In the genomic region with DNA sequence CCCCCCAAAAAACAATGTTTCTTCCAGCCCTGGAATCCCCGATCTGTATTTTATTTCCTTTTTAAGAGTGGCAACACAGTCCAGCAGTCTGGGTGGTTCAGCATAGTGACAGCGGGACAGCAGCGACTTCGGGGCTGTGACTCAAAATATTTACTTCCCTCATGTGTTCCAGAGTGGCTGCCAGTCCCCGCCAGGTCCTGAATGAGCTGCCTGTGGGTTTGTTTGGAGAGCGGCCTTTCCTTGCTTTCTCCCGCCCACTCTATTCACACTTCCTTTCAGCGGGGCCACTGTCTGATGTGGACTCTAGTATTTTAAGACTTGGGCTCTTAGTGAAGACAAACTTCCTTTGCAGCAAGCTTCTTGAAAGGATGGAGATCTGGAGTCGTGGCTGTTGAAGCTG, we compare ENCODE assay signal across 8 mouse cellular contexts. TPM values are rescaled to one million over a fixed set of nuclear protein-coding genes. Genes with fewer than 3 reads are reported as not detected.
DNase-seq lines count a peak whose midpoint lies in the region; ATAC-seq and TF ChIP-seq lines count a peak whose summit lies in the region.

No protein-coding gene starts in this region.

- H3K79me2 ChIP-seq in MEL (ENCODE audit: control insufficient read depth, insufficient read depth, low read length, poor library complexity) = no peaks in the 10 kb centered on the region

- no peak for TF ChIP-seq RAD21 in MEL (IDR thresholded peaks at IDR 0.05; ENCODE audit: low read depth, low read length)

- TF ChIP-seq EP300 in MEL (IDR thresholded peaks at IDR 0.05; ENCODE audit: low read depth in 1 of 2, low read length in 2 of 2) = no peak
- TF ChIP-seq EP300 in lung, postnatal 0 days (IDR thresholded peaks at IDR 0.05) = no peak

- no peak for ATAC-seq in hindbrain, embryonic 12.5 days (ENCODE audit: low FRiP score)
- ATAC-seq in granulocyte monocyte progenitor cell, adult 5-6 weeks (replicated peaks; ENCODE audit: poor library complexity, severe bottlenecking) = peak; percentile 64
- ATAC-seq in lung, postnatal 0 days = peak; percentile 79
- ATAC-seq in erythroid progenitor cell, adult 5-6 weeks (replicated peaks; ENCODE audit: low FRiP score, poor library complexity, severe bottlenecking) = no peak

- H3K9me3 ChIP-seq in hindbrain, embryonic 10.5 days = no peaks in the 10 kb centered on the region
- H3K9me3 ChIP-seq in hindbrain, embryonic 12.5 days (replicated peaks) = no peaks in the 10 kb centered on the region
- no peaks in the 10 kb centered on the region for H3K9me3 ChIP-seq in MEL (replicated peaks; ENCODE audit: insufficient read depth, low read length)
- no peaks in the 10 kb centered on the region for H3K9me3 ChIP-seq in lung, postnatal 0 days (ENCODE audit: low read length)

- TF ChIP-seq POLR2A in MEL (IDR thresholded peaks at IDR 0.05; ENCODE audit: control insufficient read depth in 1 of 2, insufficient read depth in 1 of 2, low read depth in 1 of 2, low read length in 2 of 2, poor library complexity in 1 of 2) = no peak

- H3K4me1 ChIP-seq in hindbrain, embryonic 10.5 days (replicated peaks) = peaks cover 20% of the 10 kb centered on the region
- no peaks in the 10 kb centered on the region; the same call in none of the 2 replicates for H3K4me1 ChIP-seq in hindbrain, embryonic 12.5 days
- peaks cover 4 to 6% of the 10 kb centered on the region in 2 experiments for H3K4me1 ChIP-seq in MEL (ENCODE audit: control insufficient read depth in 1 of 2, insufficient read depth in 2 of 2, low read length in 2 of 2)
- H3K4me1 ChIP-seq in lung, postnatal 0 days (ENCODE audit: insufficient read depth, low read depth, low read length) = peaks cover 12% of the 10 kb centered on the region

- no peak for TF ChIP-seq CTCF in MEL (IDR thresholded peaks at IDR 0.05 in 2 of 3, conservative IDR thresholded peaks at IDR 0.05 in 1 of 3; ENCODE audit: control insufficient read depth in 1 of 3, insufficient read depth in 1 of 3, low read depth in 2 of 3, low read length in 3 of 3, poor library complexity in 1 of 3, severe bottlenecking in 1 of 3)
- TF ChIP-seq CTCF in lung, postnatal 0 days (IDR thresholded peaks at IDR 0.05) = no peak

- H3K27ac ChIP-seq in hindbrain, embryonic 10.5 days = no peak overlapping the region
- H3K27ac ChIP-seq in hindbrain, embryonic 12.5 days = no peak overlapping the region
- no peak overlapping the region for H3K27ac ChIP-seq in MEL (ENCODE audit: control insufficient read depth, low read depth, low read length)
- peak overlapping the region; percentile 26; the same call in 1 of the 2 replicates for H3K27ac ChIP-seq in lung, postnatal 0 days (ENCODE audit: low read length)

- H3K36me3 ChIP-seq in hindbrain, embryonic 10.5 days = peaks cover 20% of the 10 kb centered on the region
- H3K36me3 ChIP-seq in hindbrain, embryonic 12.5 days = 0 out of 2 replicates have a peak, but pooled peaks cover 3% of the 10 kb centered on the region
- peaks cover under 1 to 9% of the 10 kb centered on the region in 2 experiments; a peak in 3 of 4 replicates for H3K36me3 ChIP-seq in MEL (ENCODE audit: control insufficient read depth in 1 of 2, insufficient read depth in 2 of 2, low read length in 2 of 2)
- H3K36me3 ChIP-seq in lung, postnatal 0 days (ENCODE audit: insufficient read depth, low read length) = peaks cover 7% of the 10 kb centered on the region; the same call in 1 of the 2 replicates

- no peak overlapping the region for H3K4me3 ChIP-seq in hindbrain, embryonic 10.5 days
- H3K4me3 ChIP-seq in hindbrain, embryonic 12.5 days = no peak overlapping the region
- H3K4me3 ChIP-seq in MEL (ENCODE audit: control insufficient read depth in 1 of 2, insufficient read depth in 1 of 2, low read depth in 2 of 2, low read length in 2 of 2) = no peak overlapping the region
- H3K4me3 ChIP-seq in lung, postnatal 0 days (ENCODE audit: low read depth, low read length) = no peak overlapping the region

- H3K27me3 ChIP-seq in hindbrain, embryonic 10.5 days (ENCODE audit: insufficient read depth, poor library complexity, severe bottlenecking) = no peaks in the 10 kb centered on the region
- no peaks in the 10 kb centered on the region for H3K27me3 ChIP-seq in hindbrain, embryonic 12.5 days
- no peaks in the 10 kb centered on the region for H3K27me3 ChIP-seq in MEL (ENCODE audit: control insufficient read depth in 1 of 2, insufficient read depth in 2 of 2, low read length in 2 of 2)
- H3K27me3 ChIP-seq in lung, postnatal 0 days (replicated peaks; ENCODE audit: insufficient read depth, low read length) = no peaks in the 10 kb centered on the region

- 44% methylated on average over 9 of the region's 9 CpGs for WGBS in hindbrain, embryonic 10.5 days
- 39% methylated on average over 9 of the region's 9 CpGs for WGBS in hindbrain, embryonic 12.5 days
- WGBS in lung, postnatal 0 days = 10% methylated on average over 9 of the region's 9 CpGs

- no peak overlapping the region for H3K4me2 ChIP-seq in hindbrain, embryonic 12.5 days (replicated peaks)
- no peak overlapping the region for H3K4me2 ChIP-seq in lung, postnatal 0 days (replicated peaks; ENCODE audit: low read depth, low read length)

- peak; percentile 17 for DNase-seq in hindbrain, embryonic 10.5 days (ENCODE audit: low spot score)
- peak; percentile 20 for DNase-seq in MEL (ENCODE audit: low read depth, low spot score)
- DNase-seq in lung, postnatal 0 days (ENCODE audit: low spot score) = peak; percentile 63
- DNase-seq in thymus, postnatal 10 days (ENCODE audit: low spot score in 2 of 2) = no peak
- DNase-seq in cerebellum, adult 11-12 months = no peak

- no peak overlapping the region for H3K9ac ChIP-seq in hindbrain, embryonic 12.5 days
- no peak overlapping the region for H3K9ac ChIP-seq in MEL (ENCODE audit: control insufficient read depth, low read depth, low read length, poor library complexity, severe bottlenecking)
- no peak overlapping the region for H3K9ac ChIP-seq in lung, postnatal 0 days (replicated peaks; ENCODE audit: low read depth)

TF ChIP-seq in MEL, 35 proteins besides CTCF, POLR2A, EP300 and RAD21:
- TF ChIP-seq MXI1 (IDR thresholded peaks at IDR 0.05; ENCODE audit: low read depth, low read length) (no peak), ZMIZ1 (IDR thresholded peaks at IDR 0.05; ENCODE audit: low read depth, low read length) (no peak), MYB (IDR thresholded peaks at IDR 0.05; ENCODE audit: low read depth, low read length) (no peak), POLR2AphosphoS2 (IDR thresholded peaks at IDR 0.05; ENCODE audit: low read length) (no peak), RCOR1 (IDR thresholded peaks at IDR 0.05; ENCODE audit: low read depth, low read length) (no peak), TCF12 (IDR thresholded peaks at IDR 0.05; ENCODE audit: low read depth, low read length) (no peak), GABPA (IDR thresholded peaks at IDR 0.05; ENCODE audit: low read depth, low read length) (no peak), USF1 (IDR thresholded peaks at IDR 0.05; ENCODE audit: low read depth, low read length) (no peak)

RNA-seq across cellular contexts. Expression of a gene that starts 18.0 kb away (rescaled TPM):
- polyA plus RNA-seq in hindbrain, embryonic 10.5 days (2016; fragmentation: Nextera tagmentation; extraction: Ambion mirVana) = 31.8 and 32.4 TPM in 2 replicates
- 55.4 and 59.7 TPM in 2 replicates for polyA plus RNA-seq in hindbrain, embryonic 12.5 days (2016; fragmentation: Nextera tagmentation; extraction: Ambion mirVana)
- 6.5 and 9.7 TPM in 2 replicates for total RNA-seq in MEL (2012; rRNA removed)
- polyA plus RNA-seq in MEL (2012; ENCODE audit: insufficient read depth in 1 of 2, insufficient read length in 2 of 2, low read depth in 1 of 2, low replicate concordance in 2 of 2, missing spikeins in 1 of 2) = 1 to 10 TPM in 1 of 2 experiments, not detected in 1; 7.2 TPM
- total RNA-seq in granulocyte monocyte progenitor cell, adult 5-6 weeks (2014; fragmentation: Nextera tagmentation) = 17.0 and 33.3 TPM in 2 replicates
- total RNA-seq in granulocyte monocyte progenitor cell, adult 5-6 weeks (2017) = 16.4 and 23.8 TPM in 2 replicates
- 90.8 and 94.5 TPM in 2 replicates for polyA plus RNA-seq in lung, postnatal 0 days (2015; fragmentation: Nextera tagmentation; extraction: Ambion mirVana)
- 2.9 and 9.0 TPM in 2 replicates for total RNA-seq in erythroid progenitor cell, adult 5-6 weeks (2015; ENCODE audit: low replicate concordance)
- total RNA-seq in erythroid progenitor cell, adult 5-6 weeks (2017; ENCODE audit: low replicate concordance) = 5.3 and 23.5 TPM in 2 replicates

Comparison
In these comparisons a context has a peak if more than half of its experiments do, and no peak if none do; other contexts are left out.
1. DNase-seq: peak in hindbrain, embryonic 10.5 days (single experiment), MEL (single experiment) and lung, postnatal 0 days (single experiment); none in thymus, postnatal 10 days (0 of 2) and cerebellum, adult 11-12 months (single experiment).
2. ATAC-seq: peak in granulocyte monocyte progenitor cell, adult 5-6 weeks (single experiment) and lung, postnatal 0 days (single experiment); none in hindbrain, embryonic 12.5 days (single experiment) and erythroid progenitor cell, adult 5-6 weeks (single experiment).